Mouse (Mus musculus) brain, embryonic 14.5 days (tissue): ENCODE results near the gene Ccer2. TPM values are rescaled to one million over a fixed set of nuclear protein-coding genes. Genes with fewer than 3 reads are reported as not detected.

Source experiments
- DNase-seq: peaks from one replicate; pipeline ENCODE4 v3.0.0-alpha.2; 2011; ENCODE audit warnings: low read depth
- CTCF ChIP-seq: fragments of 200-500 bp; IDR thresholded peaks from 2 replicates; pipeline ENCODE4 v1.5.1; 2012; ENCODE audit warnings: inconsistent platforms, mild to moderate bottlenecking, moderate library complexity, borderline replicate concordance; ENCODE audit not compliant: insufficient read depth, insufficient read length; ENCODE audit errors: extremely low read depth
- POLR2A ChIP-seq: fragments of 200-500 bp; IDR thresholded peaks from 2 replicates; pipeline ENCODE4 v1.6.1; 2012; ENCODE audit warnings: mild to moderate bottlenecking, inconsistent platforms, borderline replicate concordance; ENCODE audit not compliant: poor library complexity, insufficient read depth, insufficient read length, severe bottlenecking; ENCODE audit errors: extremely low read depth
- polyA plus RNA-seq: library from polyadenylated mRNA; depleted of rRNA; stranded (reverse); fragments of >200 nt; gene quantifications from 2 replicates; pipeline ENCODE4 v1.2.3, GENCODE M21; 2012

Ccer2 gene
- polyA plus RNA-seq, 1 experiment = 0.33 TPM

- DNase-seq = no peak
- TF ChIP-seq CTCF (no peak), POLR2A (no peak)
Measured at GRCm38 (mm10) chr7:28787884-28788283, 31.9 kb downstream of the Ccer2 start.

GRCm38 (mm10) chr7:28788307-28789195 is 32.6 kb downstream of the Ccer2 start, which contains the start of gene Rinl:
TSS of gene Rinl (plus strand) at chr7:28788969.
- DNase-seq = no peak
- no peak for TF ChIP-seq CTCF

- TF ChIP-seq CTCF (no peak), POLR2A (no peak)
- no peak for DNase-seq
Measured at GRCm38 (mm10) chr7:28789235-28789634, 33.3 kb downstream of the Ccer2 start.

- TF ChIP-seq POLR2A = no peak
- TF ChIP-seq CTCF = peak; percentile 36; the same call in 1 of the 2 replicates
- DNase-seq = no peak
Measured at GRCm38 (mm10) chr7:28790066-28790806, 34.3 kb downstream of the Ccer2 start.

- TF ChIP-seq CTCF = no peak
- no peak for TF ChIP-seq POLR2A
- no peak for DNase-seq
Measured at GRCm38 (mm10) chr7:28791706-28792105, 35.7 kb downstream of the Ccer2 start.

- no peak for DNase-seq
Measured at GRCm38 (mm10) chr7:28792391-28793185, 36.6 kb downstream of the Ccer2 start.

GRCm38 (mm10) chr7:28793834-28794233 is 37.9 kb downstream of the Ccer2 start:
- peak; percentile 19; the same call in 1 of the 2 replicates for TF ChIP-seq CTCF
- no peak for TF ChIP-seq POLR2A
- DNase-seq = no peak

More at GRCm38 (mm10) chr7:28792391-28793185, 36.6 kb downstream of the Ccer2 start:
- TF ChIP-seq CTCF = no peak
- TF ChIP-seq POLR2A = no peak

GRCm38 (mm10) chr7:28794496-28794895 is 38.5 kb downstream of the Ccer2 start:
- no peak for TF ChIP-seq POLR2A
- no peak for TF ChIP-seq CTCF
- DNase-seq = no peak

GRCm38 (mm10) chr7:28795832-28796231 is 39.9 kb downstream of the Ccer2 start:
- no peak for TF ChIP-seq POLR2A
- no peak for TF ChIP-seq CTCF
- no peak for DNase-seq

GRCm38 (mm10) chr7:28796562-28796975 is 40.6 kb downstream of the Ccer2 start:
- TF ChIP-seq POLR2A (no peak), CTCF (peak; percentile 92)
- DNase-seq = peak; percentile 69

GRCm38 (mm10) chr7:28799994-28800393 is 44.0 kb downstream of the Ccer2 start:
- no peak for DNase-seq
- TF ChIP-seq CTCF (no peak), POLR2A (no peak)

GRCm38 (mm10) chr7:28801451-28801850 is 45.5 kb downstream of the Ccer2 start:
- TF ChIP-seq POLR2A = no peak
- no peak for TF ChIP-seq CTCF
- DNase-seq = no peak
